Mouse (Mus musculus) liver, postnatal 0 days (tissue): Measurements from ENCODE around the gene Cpa2. TPM values are rescaled to one million over a fixed set of nuclear protein-coding genes. Genes with fewer than 3 reads are reported as not detected.
A peak's percentile ranks its signal among the peaks of the same experiment; 100 is the strongest.

Source experiments
- ATAC-seq: fragments of 200-750 bp; cut with Nextera tagmentation; 2 replicates; pipeline ENCODE4 v1.8.0; 2017; ENCODE audit warnings: mild to moderate bottlenecking, moderate library complexity
- DNase-seq: peaks from one replicate; pipeline ENCODE4 v3.0.0-alpha.2; 2016
- H3K27ac ChIP-seq: fragments of 300-500 bp; sonication (generic); 2 replicates; pipeline ENCODE4 v1.5.1; 2014; ENCODE audit warnings: antibody characterized with exemption, moderate library complexity, mild to moderate bottlenecking, low read depth
- H3K27me3 ChIP-seq: fragments of 300-500 bp; sonication (generic); 2 replicates; pipeline ENCODE4 v1.6.1; 2014; ENCODE audit warnings: low read length, control low read depth, mixed read lengths; ENCODE audit not compliant: insufficient read depth
- H3K36me3 ChIP-seq: fragments of 300-500 bp; sonication (generic); replicated peaks from 2 replicates; pipeline ENCODE4 v1.6.1; 2014; ENCODE audit warnings: mild to moderate bottlenecking, control low read depth, low read length, moderate library complexity, mixed read lengths; ENCODE audit not compliant: insufficient read depth
- H3K4me1 ChIP-seq: fragments of 300-500 bp; sonication (generic); 2 replicates; pipeline ENCODE4 v1.6.1; 2014; ENCODE audit warnings: antibody characterized with exemption, mild to moderate bottlenecking, control low read depth; ENCODE audit not compliant: insufficient read depth
- H3K4me2 ChIP-seq: fragments of 300-500 bp; sonication (generic); 2 replicates; pipeline ENCODE4 v1.6.1; 2014; ENCODE audit warnings: low read depth, mild to moderate bottlenecking, low read length, moderate library complexity, mixed read lengths
- H3K4me3 ChIP-seq: fragments of 300-500 bp; sonication (generic); 2 replicates; pipeline ENCODE4 v1.5.1; 2014; ENCODE audit warnings: low read depth, low read length
- H3K9ac ChIP-seq: fragments of 300-500 bp; sonication (generic); replicated peaks from 2 replicates; pipeline ENCODE4 v1.6.1; 2014; ENCODE audit warnings: mild to moderate bottlenecking, moderate library complexity
- H3K9me3 ChIP-seq: fragments of 300-500 bp; sonication (generic); 2 replicates; pipeline ENCODE4 v1.6.1; 2016; ENCODE audit warnings: mild to moderate bottlenecking, control low read depth, low read length, mixed read lengths
- CTCF ChIP-seq: sonication (generic); IDR thresholded peaks from 2 replicates; pipeline ENCODE4 v1.5.1; 2016; ENCODE audit warnings: antibody characterized with exemption, low read depth
- EP300 ChIP-seq: IDR thresholded peaks from 2 replicates; pipeline ENCODE4 v1.6.1; 2016; ENCODE audit warnings: antibody characterized with exemption, low read depth, mild to moderate bottlenecking
- WGBS: fragments of 180-500 bp; shearing (Covaris S2); extraction: QIAGEN DNeasy Blood & Tissue Kit; methylation state at CpG from one replicate; pipeline ENCODE4 v1.1.7; 2014; ENCODE audit not compliant: insufficient replicate concordance; 5-methylcytosine and 5-hydroxymethylcytosine counted together
- polyA plus RNA-seq: library from polyadenylated mRNA; unstranded; fragments of >200 nt; fragmentation: Nextera tagmentation; extraction: Ambion mirVana; gene quantifications from 2 replicates; pipeline ENCODE4 v1.2.1, GENCODE M21; 2015

The Cpa2 gene
- polyA plus RNA-seq, 1 experiment from 2014 or later = 0.63 TPM

DNA sequence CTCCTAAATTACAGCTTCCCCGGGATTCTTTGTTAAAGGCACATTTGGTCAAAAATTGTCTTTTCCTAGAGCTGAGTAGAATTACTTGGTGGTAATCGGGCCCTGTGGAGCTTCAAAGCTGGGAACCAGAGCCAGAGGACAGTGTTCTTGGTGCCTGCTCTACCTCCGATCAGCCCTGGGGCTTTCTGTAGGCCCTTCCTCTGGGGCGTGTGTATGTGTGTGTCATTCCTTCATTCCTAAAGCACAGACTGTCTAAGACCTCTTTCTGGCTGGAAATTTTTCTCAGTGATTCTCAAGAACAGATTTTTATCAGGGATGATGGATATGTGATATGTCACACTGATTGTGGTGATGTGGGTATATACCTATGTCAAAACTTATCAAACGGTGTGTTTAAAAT is 2.6 kb upstream of the Cpa2 start:
- Histone ChIP-seq H3K27me3 (0 out of 2 replicates have a peak, but pooled peaks cover 4% of the 10 kb centered on the region), H3K4me3 (no peak overlapping the region), H3K4me2 (no peak overlapping the region), H3K4me1 (peaks cover 3% of the 10 kb centered on the region; the same call in 1 of the 2 replicates), H3K9me3 (no peaks in the 10 kb centered on the region), H3K27ac (no peak overlapping the region), H3K9ac (no peak overlapping the region), H3K36me3 (no peaks in the 10 kb centered on the region)
- 75% methylated on average over 5 of the region's 5 CpGs for WGBS
- no peak for TF ChIP-seq EP300
- no peak for TF ChIP-seq CTCF
- no peak for DNase-seq
- ATAC-seq = no peak

DNA sequence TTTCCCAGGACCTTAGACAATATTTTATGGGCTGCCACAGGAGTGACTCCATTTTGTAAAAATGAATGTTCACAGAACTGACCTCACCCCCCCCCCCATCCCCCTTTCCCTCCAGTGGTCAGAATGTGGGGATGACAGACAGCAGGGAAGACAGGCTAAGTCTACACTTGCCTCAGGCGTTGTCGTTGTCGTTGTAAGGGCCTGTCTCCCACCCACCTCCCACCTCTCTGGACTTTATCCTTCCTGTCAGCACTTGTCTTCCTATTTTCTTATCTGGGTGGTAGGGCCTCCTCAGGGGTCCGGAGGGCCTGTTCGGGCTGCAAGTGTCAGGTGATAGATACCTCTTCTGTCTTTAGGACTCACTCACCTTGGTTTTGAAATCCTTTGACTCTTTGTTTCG is 895 bp downstream of the Cpa2 start:
- no peaks in the 10 kb centered on the region for H3K36me3 ChIP-seq
- H3K9me3 ChIP-seq = no peaks in the 10 kb centered on the region
- 57% methylated on average over 6 of the region's 6 CpGs for WGBS
- DNase-seq = no peak
- H3K9ac ChIP-seq = no peak overlapping the region
- H3K27ac ChIP-seq = no peak overlapping the region
- 0 out of 2 replicates have a peak, but pooled peaks cover 4% of the 10 kb centered on the region for H3K27me3 ChIP-seq
- TF ChIP-seq CTCF (no peak), EP300 (no peak)
- H3K4me1 ChIP-seq = peaks cover 3% of the 10 kb centered on the region; the same call in 1 of the 2 replicates
- no peak for ATAC-seq
- no peak overlapping the region for H3K4me2 ChIP-seq
- H3K4me3 ChIP-seq = no peak overlapping the region

DNA sequence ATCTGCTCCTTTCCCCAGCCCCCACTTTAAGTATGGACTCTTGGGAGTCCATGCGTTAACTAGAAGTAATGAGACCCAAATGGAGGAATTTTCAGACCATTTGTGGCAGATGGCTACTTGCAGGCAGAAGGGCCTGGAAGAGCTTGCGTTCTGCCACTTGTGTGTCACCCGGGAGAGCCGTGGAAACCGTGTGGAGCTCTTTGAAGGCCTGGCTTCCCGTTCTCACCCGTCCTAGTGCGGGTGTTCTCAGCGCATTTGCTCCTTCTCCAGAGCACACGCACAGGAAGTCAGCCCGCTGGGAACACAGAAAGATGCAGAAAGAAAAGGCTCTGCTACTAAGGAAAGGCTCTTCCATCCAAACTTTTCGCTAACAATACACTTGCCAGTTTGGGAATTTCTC is 1.7 kb downstream of the Cpa2 start:
- Histone ChIP-seq H3K4me1 (peaks cover 3% of the 10 kb centered on the region; the same call in 1 of the 2 replicates), H3K4me3 (no peak overlapping the region), H3K9me3 (no peaks in the 10 kb centered on the region), H3K27me3 (0 out of 2 replicates have a peak, but pooled peaks cover 4% of the 10 kb centered on the region), H3K36me3 (no peaks in the 10 kb centered on the region), H3K27ac (no peak overlapping the region), H3K4me2 (no peak overlapping the region), H3K9ac (no peak overlapping the region)
- TF ChIP-seq EP300 = no peak
- no peak for TF ChIP-seq CTCF
- 44% methylated on average over 12 of the region's 12 CpGs for WGBS
- ATAC-seq (no peak), DNase-seq (no peak)

DNA sequence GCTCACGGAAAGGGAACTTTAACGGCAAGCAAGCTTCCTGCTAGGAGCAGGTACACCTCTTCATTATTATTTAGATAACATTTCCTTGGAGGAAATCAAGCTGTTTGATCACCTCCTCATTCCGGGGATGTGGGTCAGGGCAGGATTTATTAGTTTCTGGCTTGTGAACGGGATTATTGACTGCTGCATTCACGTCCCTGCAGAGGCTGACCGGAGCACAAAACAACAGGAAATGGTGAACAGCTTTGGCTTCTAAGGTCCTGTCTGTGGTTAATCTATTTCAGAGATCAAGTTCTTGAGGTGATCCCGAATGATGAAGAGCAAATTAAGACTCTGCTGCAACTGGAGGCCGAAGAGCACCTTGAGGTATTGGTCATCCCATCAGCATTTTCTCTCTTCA is 2.5 kb downstream of the Cpa2 start:
- no peaks in the 10 kb centered on the region for H3K36me3 ChIP-seq
- no peak overlapping the region for H3K4me2 ChIP-seq
- no peak for ATAC-seq
- peaks cover 3% of the 10 kb centered on the region; the same call in 1 of the 2 replicates for H3K4me1 ChIP-seq
- H3K27ac ChIP-seq = no peak overlapping the region
- no peak for DNase-seq
- TF ChIP-seq CTCF (no peak), EP300 (no peak)
- H3K9me3 ChIP-seq = no peaks in the 10 kb centered on the region
- H3K4me3 ChIP-seq = no peak overlapping the region
- no peak overlapping the region for H3K9ac ChIP-seq
- H3K27me3 ChIP-seq = 0 out of 2 replicates have a peak, but pooled peaks cover 4% of the 10 kb centered on the region
- WGBS = 28% methylated on average over 8 of the region's 8 CpGs

DNA sequence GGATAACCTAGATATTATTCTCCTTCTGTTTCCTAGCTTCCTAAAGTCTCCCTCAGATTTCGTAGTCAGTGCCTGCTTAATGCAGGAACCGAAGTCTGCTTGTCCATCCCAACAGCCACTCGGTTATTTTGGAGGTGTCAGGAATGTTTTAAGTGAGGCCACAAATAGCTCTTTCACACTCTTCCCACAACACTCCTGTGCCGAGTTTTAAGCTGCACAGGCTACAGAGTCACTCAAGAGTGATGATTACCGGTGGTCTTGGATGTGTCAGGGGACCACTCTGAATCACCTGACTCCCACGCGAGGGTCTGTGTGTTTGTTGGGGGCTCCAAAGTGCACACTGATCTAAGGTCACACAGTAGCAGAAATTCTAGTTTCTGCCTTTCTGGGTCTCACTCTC is 4.3 kb downstream of the Cpa2 start:
- Histone ChIP-seq H3K4me2 (no peak overlapping the region), H3K27me3 (0 out of 2 replicates have a peak, but pooled peaks cover 4% of the 10 kb centered on the region), H3K9me3 (no peaks in the 10 kb centered on the region), H3K4me3 (no peak overlapping the region), H3K9ac (no peak overlapping the region), H3K27ac (no peak overlapping the region), H3K4me1 (peaks cover 7% of the 10 kb centered on the region; the same call in 1 of the 2 replicates), H3K36me3 (no peaks in the 10 kb centered on the region)
- no peak for ATAC-seq
- no peak for TF ChIP-seq CTCF
- no peak for TF ChIP-seq EP300
- WGBS = 73% methylated on average over 7 of the region's 7 CpGs
- DNase-seq = no peak

DNA sequence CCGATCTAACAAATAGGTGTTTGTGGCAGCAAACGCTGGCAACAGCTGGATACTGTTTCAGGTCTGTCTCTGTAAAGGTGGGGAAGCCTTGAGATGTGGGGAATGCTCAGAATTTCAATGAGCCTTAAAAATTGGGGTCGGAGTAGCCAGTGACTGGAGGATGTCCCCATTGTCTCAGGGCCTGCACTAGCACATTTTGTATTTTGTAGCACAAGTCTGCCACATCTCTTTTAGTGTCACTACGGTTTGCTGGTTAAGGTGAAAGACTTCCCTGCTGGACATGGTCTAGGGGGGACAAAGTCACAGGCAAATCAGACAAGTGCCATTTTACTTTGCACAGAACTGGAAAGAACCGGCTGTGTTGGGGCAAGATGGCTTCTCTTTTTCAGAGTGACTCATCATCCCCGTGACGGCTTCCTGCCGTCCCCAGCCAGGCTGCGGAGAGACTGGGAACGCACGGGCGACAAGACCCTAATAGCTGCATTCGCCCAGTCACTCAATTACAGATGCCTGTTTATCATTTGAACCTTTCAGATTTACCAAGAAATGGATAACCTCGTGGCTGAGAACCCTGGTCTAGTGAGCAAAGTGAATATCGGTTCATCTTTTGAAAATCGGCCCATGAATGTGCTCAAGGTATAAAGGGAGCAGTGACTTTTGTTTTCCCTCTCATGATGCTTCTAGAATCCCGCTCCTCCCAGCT is 5.3 kb downstream of the Cpa2 start:
- Histone ChIP-seq H3K4me3 (peak overlapping the region; percentile 32), H3K27me3 (0 out of 2 replicates have a peak, but pooled peaks cover 4% of the 10 kb centered on the region), H3K9me3 (no peaks in the 10 kb centered on the region), H3K4me1 (peaks cover 7% of the 10 kb centered on the region; the same call in 1 of the 2 replicates), H3K36me3 (no peaks in the 10 kb centered on the region), H3K4me2 (peak overlapping the region; percentile 61), H3K9ac (no peak overlapping the region), H3K27ac (no peak overlapping the region)
- 23% methylated on average over 17 of the region's 17 CpGs for WGBS
- TF ChIP-seq EP300 = no peak
- no peak for TF ChIP-seq CTCF
- ATAC-seq = 0 out of 2 replicates have a peak, but pooled peaks have one; percentile 36
- peak; percentile 38 for DNase-seq
